Mouse (Mus musculus): ENCODE results near the gene Gpr156.

DNA sequence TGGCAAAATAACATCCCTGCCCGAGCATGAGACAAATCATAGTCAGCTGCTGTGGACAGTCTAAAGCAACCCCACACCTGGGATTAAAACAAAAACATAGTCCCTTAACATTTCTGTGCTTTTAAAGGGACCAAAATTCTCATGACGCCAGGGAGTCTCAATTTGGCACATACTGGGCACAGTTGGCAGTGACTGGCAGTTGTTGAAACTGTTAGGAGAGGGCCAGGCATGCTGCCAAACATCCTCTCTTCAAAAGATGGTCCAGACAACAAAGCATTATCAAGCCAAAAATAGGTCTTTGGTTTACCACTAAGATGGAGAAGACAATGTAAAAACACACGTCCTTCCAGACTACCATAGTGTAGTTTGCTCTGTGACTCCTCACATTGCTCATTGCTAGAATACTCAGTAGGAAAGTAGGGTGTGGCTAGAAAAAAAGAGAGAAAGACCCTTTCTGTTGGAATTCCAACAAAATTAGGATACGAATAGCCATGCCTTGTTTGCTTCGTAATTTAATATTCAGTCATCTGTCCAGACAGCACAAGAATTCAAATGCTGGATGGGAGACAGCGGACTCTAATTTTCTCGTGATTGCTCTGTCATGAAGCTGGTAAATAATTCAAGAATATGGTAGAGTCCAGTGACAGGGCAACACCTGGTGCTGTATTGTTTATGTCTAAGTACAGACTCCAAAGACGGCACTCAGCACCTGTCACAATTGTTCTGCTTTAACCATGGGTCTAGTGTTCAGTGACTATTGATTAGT is 28.9 kb downstream of the Gpr156 start:
- TF ChIP-seq CTCF (IDR thresholded peaks at IDR 0.05; ENCODE audit: low read depth, low read length), result no peak
- no peak for TF ChIP-seq POLR2AphosphoS5 (IDR thresholded peaks at IDR 0.05; ENCODE audit: insufficient replicate concordance, low read depth, low read length)
- TF ChIP-seq GATA1 (IDR thresholded peaks at IDR 0.05; ENCODE audit: borderline replicate concordance, low read length), result no peak
- TF ChIP-seq GATA2 (IDR thresholded peaks at IDR 0.05; ENCODE audit: borderline replicate concordance, low read depth, low read length), result no peak
- no peak for TF ChIP-seq TAL1 (conservative IDR thresholded peaks at IDR 0.05; ENCODE audit: low read depth, low read length)
